Mouse (Mus musculus) hindbrain, embryonic 16.5 days (tissue): ENCODE measurements at regions not wholly inside any gene's neighbourhood (a gene's known extent, or its start where the extent isn't known, plus 50 kb on each side); places are given as distances from the start of the nearest gene placed in this dataset.

Source experiments
- ATAC-seq: fragments of 200-750 bp; cut with Nextera tagmentation; 2 replicates; pipeline ENCODE4 v1.8.0; 2017; ENCODE audit warnings: moderate TSS enrichment, moderate library complexity
- H3K27ac ChIP-seq: fragments of 300-500 bp; sonication (generic); 2 replicates; pipeline ENCODE4 v1.5.1; 2014; ENCODE audit warnings: low read depth, mild to moderate bottlenecking, control low read depth, low read length, moderate library complexity
- H3K27me3 ChIP-seq: fragments of 300-500 bp; sonication (generic); replicated peaks from 2 replicates; pipeline ENCODE4 v1.6.1; 2014; ENCODE audit warnings: low read length; ENCODE audit not compliant: control insufficient read depth, insufficient read depth
- H3K36me3 ChIP-seq: fragments of 300-500 bp; sonication (generic); 2 replicates; pipeline ENCODE4 v1.6.1; 2014; ENCODE audit warnings: mild to moderate bottlenecking, low read length, moderate library complexity, mixed read lengths; ENCODE audit not compliant: control insufficient read depth, insufficient read depth
- H3K4me1 ChIP-seq: fragments of 300-500 bp; sonication (generic); 2 replicates; pipeline ENCODE4 v1.6.1; 2014; ENCODE audit warnings: low read depth, low read length; ENCODE audit not compliant: control insufficient read depth, insufficient read depth
- H3K4me2 ChIP-seq: fragments of 300-500 bp; sonication (generic); 2 replicates; pipeline ENCODE4 v1.6.1; 2014; ENCODE audit warnings: mild to moderate bottlenecking, low read length, control low read depth, moderate library complexity
- H3K4me3 ChIP-seq: fragments of 300-500 bp; sonication (generic); 2 replicates; pipeline ENCODE4 v1.5.1; 2014; ENCODE audit warnings: mild to moderate bottlenecking, low read length, control low read depth, moderate library complexity
- H3K9ac ChIP-seq: fragments of 300-500 bp; sonication (generic); 2 replicates; pipeline ENCODE4 v1.6.1; 2014; ENCODE audit warnings: low read depth, mild to moderate bottlenecking, control low read depth, low read length, moderate library complexity
- H3K9me3 ChIP-seq: fragments of 300-500 bp; sonication (generic); 2 replicates; pipeline ENCODE4 v1.6.1; 2014; ENCODE audit warnings: mild to moderate bottlenecking, low read length, moderate library complexity; ENCODE audit not compliant: control insufficient read depth
- WGBS: fragments of 180-500 bp; shearing (Covaris S2); extraction: QIAGEN DNeasy Blood & Tissue Kit; methylation state at CpG from one replicate; pipeline ENCODE4 v1.1.7; 2014; 5-methylcytosine and 5-hydroxymethylcytosine counted together

- H3K4me2 ChIP-seq = no peak overlapping the region
- no peak for ATAC-seq
- H3K4me1 ChIP-seq = peaks cover 13% of the 10 kb centered on the region
- H3K9ac ChIP-seq = no peak overlapping the region
- no peaks in the 10 kb centered on the region for H3K9me3 ChIP-seq
- no peaks in the 10 kb centered on the region for H3K27me3 ChIP-seq
- 66% methylated on average over 7 of the region's 7 CpGs for WGBS
- H3K36me3 ChIP-seq = no peaks in the 10 kb centered on the region
- H3K27ac ChIP-seq = no peak overlapping the region
- H3K4me3 ChIP-seq = no peak overlapping the region
Measured at GRCm38 (mm10) chr5:35156371-35156770, 50.8 kb upstream of the Lrpap1 start.

- peaks cover 13% of the 10 kb centered on the region for H3K4me1 ChIP-seq
- ATAC-seq = no peak
- 77% methylated on average over 3 of the region's 3 CpGs for WGBS
- no peak overlapping the region for H3K4me2 ChIP-seq
- H3K27ac ChIP-seq = no peak overlapping the region
- H3K27me3 ChIP-seq = no peaks in the 10 kb centered on the region
- no peak overlapping the region for H3K9ac ChIP-seq
- H3K4me3 ChIP-seq = no peak overlapping the region
- no peaks in the 10 kb centered on the region for H3K36me3 ChIP-seq
- no peaks in the 10 kb centered on the region for H3K9me3 ChIP-seq
Measured at GRCm38 (mm10) chr5:35155717-35156116, 50.2 kb upstream of the Lrpap1 start.
